In genomic region chrX:133688840-133689239, GRCm38 (mm10) we compare ENCODE assay signal across 8 mouse cellular contexts. TPM values are rescaled to one million over a fixed set of nuclear protein-coding genes. Genes with fewer than 3 reads are reported as not detected.
DNase-seq lines count a peak whose midpoint lies in the region; ATAC-seq and TF ChIP-seq lines count a peak whose summit lies in the region.

Gene Pcdh19, minus strand, starts transcription at chrX:133688987.

- DNase-seq in Muller cell, postnatal 12 days (ENCODE audit: inconsistent ontology term), result peak; percentile 83
- peak; percentile 25 for DNase-seq in cerebellum, adult 11-12 months
- peak; percentile 81 for DNase-seq in forebrain, postnatal 0 days
- DNase-seq in heart, postnatal 25 days (ENCODE audit: low spot score), result peak; percentile 74
- DNase-seq in layer of hippocampus, adult 18-20 months (ENCODE audit: low spot score in 2 of 2), result peak; percentile 64 to 78
- DNase-seq in lung, embryonic 14.5 days, result peak; percentile 86
- DNase-seq in ovary, postnatal 36 days (ENCODE audit: low spot score), result peak; percentile 72
- DNase-seq in c-Kit-positive CD71-positive TER-119-positive erythroid progenitor cells, embryonic 14.5 days (ENCODE audit: low spot score), result no peak

- no peaks in the 10 kb centered on the region for H3K9me3 ChIP-seq in forebrain, postnatal 0 days (ENCODE audit: low read length)
- H3K9me3 ChIP-seq in lung, embryonic 14.5 days (ENCODE audit: low read depth, low read length), result no peaks in the 10 kb centered on the region

- no peaks in the 10 kb centered on the region for H3K4me1 ChIP-seq in forebrain, postnatal 0 days (ENCODE audit: insufficient read depth)
- no peaks in the 10 kb centered on the region for H3K4me1 ChIP-seq in lung, embryonic 14.5 days (ENCODE audit: insufficient read depth)

- WGBS in forebrain, postnatal 0 days, result 33% methylated on average over 26 of the region's 26 CpGs
- WGBS in lung, embryonic 14.5 days, result 15% methylated on average over 17 of the region's 26 CpGs

- H3K27ac ChIP-seq in forebrain, postnatal 0 days (ENCODE audit: low read depth, low read length), result peak within 1 kb of the TSS; percentile 72
- no peak within 1 kb of the TSS for H3K27ac ChIP-seq in lung, embryonic 14.5 days (ENCODE audit: low read depth)

- H3K4me3 ChIP-seq in forebrain, postnatal 0 days (ENCODE audit: low read depth, low read length), result peak within 1 kb of the TSS; percentile 50
- H3K4me3 ChIP-seq in lung, embryonic 14.5 days (ENCODE audit: low read depth, low read length), result peak within 1 kb of the TSS; percentile 44

- no peaks in the 10 kb centered on the region for H3K36me3 ChIP-seq in forebrain, postnatal 0 days (ENCODE audit: insufficient read depth)
- no peaks in the 10 kb centered on the region for H3K36me3 ChIP-seq in lung, embryonic 14.5 days (ENCODE audit: insufficient read depth)

- no peak for TF ChIP-seq CTCF in forebrain, postnatal 0 days (IDR thresholded peaks at IDR 0.05; ENCODE audit: low read depth)
- no peak for TF ChIP-seq CTCF in lung, embryonic 14.5 days (IDR thresholded peaks at IDR 0.05; ENCODE audit: low read depth)

- intact Hi-C loops in heart, postnatal 25 days (cut with DNase I), result no loop called here

- H3K27me3 ChIP-seq in forebrain, postnatal 0 days (ENCODE audit: insufficient read depth, low read length), result no peaks in the 10 kb centered on the region
- peaks cover 44% of the 10 kb centered on the region for H3K27me3 ChIP-seq in lung, embryonic 14.5 days (ENCODE audit: insufficient read depth, low read length)

- H3K9ac ChIP-seq in forebrain, postnatal 0 days, result peak within 1 kb of the TSS; percentile 56
- H3K9ac ChIP-seq in lung, embryonic 14.5 days, result peak within 1 kb of the TSS; percentile 23; the same call in 1 of the 2 replicates

- ATAC-seq in forebrain, postnatal 0 days, result peak; percentile 85
- peak; percentile 95 for ATAC-seq in lung, embryonic 14.5 days (ENCODE audit: insufficient read depth)

- peak within 1 kb of the TSS; percentile 67 for H3K4me2 ChIP-seq in forebrain, postnatal 0 days (ENCODE audit: low read depth)
- peak within 1 kb of the TSS; percentile 69 for H3K4me2 ChIP-seq in lung, embryonic 14.5 days

RNA-seq across cellular contexts. Expression of gene Pcdh19, which starts in this region (rescaled TPM):
- total RNA-seq in forebrain, postnatal 0 days (2014; rRNA removed), result 44.9 and 67.1 TPM in 2 replicates
- 15.8 and 23.6 TPM in 2 replicates for polyA plus RNA-seq in forebrain, postnatal 0 days (2015; fragmentation: Nextera tagmentation; extraction: Ambion mirVana)
- total RNA-seq in heart, postnatal 25 days (2021), result 1 to 10 TPM; 8.9 to 9.1 TPM
- 10 to 100 TPM; 75.8 to 80.0 TPM for total RNA-seq in layer of hippocampus, adult 18-20 months (2021)
- 1.2 and 1.9 TPM in 2 replicates for polyA plus RNA-seq in lung, embryonic 14.5 days (2014; fragmentation: Nextera tagmentation; extraction: Ambion mirVana)
